Mouse (Mus musculus): ENCODE results near the gene Wap. TPM values are rescaled to one million over a fixed set of nuclear protein-coding genes. Genes with fewer than 3 reads are reported as not detected.

Gene Wap
- total RNA-seq, 2 experiments from 2014 or later: not detected

- DNase-seq (ENCODE audit: low spot score): no peak
Observed at GRCm38 (mm10) chr11:6627731-6628130, 10.7 kb downstream of the Wap start.

GRCm38 (mm10) chr11:6626388-6626772 lies 12.1 kb downstream of the Wap start:
- no peak for DNase-seq (ENCODE audit: low spot score)

- peak; percentile 90 for DNase-seq (ENCODE audit: low spot score)
Observed at GRCm38 (mm10) chr11:6625478-6626387, 12.7 kb downstream of the Wap start, which contains the start of gene Tbrg4. Gene Tbrg4, minus strand, starts transcription at chr11:6626067.

- no peak for DNase-seq (ENCODE audit: low spot score)
Observed at GRCm38 (mm10) chr11:6624619-6625382, 13.6 kb downstream of the Wap start.

- DNase-seq (ENCODE audit: low spot score): no peak
Observed at GRCm38 (mm10) chr11:6623704-6624103, 14.7 kb downstream of the Wap start.

GRCm38 (mm10) chr11:6615250-6616205 lies 22.9 kb downstream of the Wap start:
- DNase-seq (ENCODE audit: low spot score): no peak

- DNase-seq (ENCODE audit: low spot score): no peak
Observed at GRCm38 (mm10) chr11:6605491-6606399, 32.7 kb downstream of the Wap start, which contains the start of gene Nacad. Gene Nacad, minus strand, starts transcription at chr11:6606053.

- no peak for DNase-seq (ENCODE audit: low spot score)
Observed at GRCm38 (mm10) chr11:6605021-6605481, 33.4 kb downstream of the Wap start.

- DNase-seq (ENCODE audit: low spot score): no peak
Observed at GRCm38 (mm10) chr11:6604604-6604936, 33.9 kb downstream of the Wap start.

GRCm38 (mm10) chr11:6603887-6604603 lies 34.4 kb downstream of the Wap start:
- DNase-seq (ENCODE audit: low spot score): no peak

- DNase-seq (ENCODE audit: low spot score): no peak
Observed at GRCm38 (mm10) chr11:6603224-6603623, 35.2 kb downstream of the Wap start.

- DNase-seq (ENCODE audit: low spot score): no peak
Observed at GRCm38 (mm10) chr11:6602662-6603061, 35.8 kb downstream of the Wap start.

GRCm38 (mm10) chr11:6601649-6602480 lies 36.6 kb downstream of the Wap start:
- no peak for DNase-seq (ENCODE audit: low spot score)

GRCm38 (mm10) chr11:6600284-6600944 lies 38.0 kb downstream of the Wap start:
- no peak for DNase-seq (ENCODE audit: low spot score)

- no peak for DNase-seq (ENCODE audit: low spot score)
Observed at GRCm38 (mm10) chr11:6599831-6600230, 38.6 kb downstream of the Wap start.

- DNase-seq (ENCODE audit: low spot score): no peak
Observed at GRCm38 (mm10) chr11:6599011-6599681, 39.3 kb downstream of the Wap start.

- DNase-seq (ENCODE audit: low spot score): no peak
Observed at GRCm38 (mm10) chr11:6598191-6598889, 40.1 kb downstream of the Wap start.
